In genomic region chr5:135357556-135357955, GRCm38 (mm10) we compare ENCODE assay signal across 13 mouse cellular contexts. TPM values are rescaled to one million over a fixed set of nuclear protein-coding genes. Genes with fewer than 3 reads are reported as not detected.
A peak's percentile ranks its signal among the peaks of the same experiment; 100 is the strongest.
DNase-seq lines count a peak whose midpoint lies in the region; ATAC-seq lines count a peak whose summit lies in the region.
"Had no signal": no experiment of that assay in that cellular context is flagged by ENCODE, and none has a peak within 500 bp of the region (broad histone marks: within the 10 kb centered on the region; RNA-seq: fewer than 3 reads in every experiment).

No protein-coding gene starts in this region.

- H3K4me2 ChIP-seq in kidney, embryonic 15.5 days: no peak overlapping the region
- no peak overlapping the region for H3K4me2 ChIP-seq in forebrain, embryonic 11.5 days (ENCODE audit: low read depth, low read length, severe bottlenecking)

- peak; percentile 45 for DNase-seq in kidney, postnatal 10 days
- DNase-seq in NIH3T3 (ENCODE audit: low read depth): peak; percentile 46
- peak; percentile 14 for DNase-seq in forelimb bud, embryonic 11.5 days (ENCODE audit: low read depth, low spot score)
- no peak for DNase-seq in right cerebral cortex, adult 18-20 months
- DNase-seq in forebrain, embryonic 11.5 days (ENCODE audit: low spot score): no peak
- no peak for DNase-seq in frontal cortex, postnatal 14 days (ENCODE audit: low spot score in 2 of 2)

- H3K9me3 ChIP-seq in kidney, embryonic 15.5 days (replicated peaks): 0 out of 2 replicates have a peak, but pooled peaks cover 3% of the 10 kb centered on the region
- 0 out of 2 replicates have a peak, but pooled peaks cover 2% of the 10 kb centered on the region for H3K9me3 ChIP-seq in forebrain, embryonic 11.5 days (ENCODE audit: control insufficient read depth, low read length)

- 88% methylated on average over 2 of the region's 2 CpGs for WGBS in kidney, embryonic 15.5 days
- WGBS in forebrain, embryonic 11.5 days: 96% methylated on average over 2 of the region's 2 CpGs

- H3K36me3 ChIP-seq in kidney, embryonic 15.5 days: no peaks in the 10 kb centered on the region
- H3K36me3 ChIP-seq in forebrain, embryonic 11.5 days (ENCODE audit: control insufficient read depth, insufficient read depth, low read length): no peaks in the 10 kb centered on the region

- H3K4me1 ChIP-seq in kidney, embryonic 15.5 days: no peaks in the 10 kb centered on the region
- no peaks in the 10 kb centered on the region for H3K4me1 ChIP-seq in forebrain, embryonic 11.5 days (replicated peaks; ENCODE audit: control insufficient read depth, insufficient read depth, low read length)

- no peak; the same call in 1 of the 2 replicates for ATAC-seq in kidney, embryonic 15.5 days (replicated peaks; ENCODE audit: low FRiP score)
- ATAC-seq in neutrophil, adult 5-6 weeks (ENCODE audit: extremely low read depth, insufficient number of reproducible peaks, low FRiP score, poor library complexity, severe bottlenecking): 0 out of 2 replicates have a peak, but pooled peaks have one; percentile 48
- no peak for ATAC-seq in forebrain, embryonic 11.5 days (replicated peaks; ENCODE audit: low FRiP score)
- ATAC-seq: Patski had no signal

- H3K4me3 ChIP-seq in kidney, embryonic 15.5 days (replicated peaks): no peak overlapping the region
- no peak overlapping the region for H3K4me3 ChIP-seq in forebrain, embryonic 11.5 days (ENCODE audit: low read depth, low read length)
- H3K4me3 ChIP-seq: erythroblast, embryonic 14.5 days had no signal

- peaks cover 16% of the 10 kb centered on the region for H3K27me3 ChIP-seq in kidney, embryonic 15.5 days
- no peaks in the 10 kb centered on the region for H3K27me3 ChIP-seq in forebrain, embryonic 11.5 days (ENCODE audit: control insufficient read depth, insufficient read depth, low read length)

- H3K27ac ChIP-seq in kidney, embryonic 15.5 days: no peak overlapping the region
- no peak overlapping the region for H3K27ac ChIP-seq in forebrain, embryonic 11.5 days (ENCODE audit: low read depth, low read length)

- no peak overlapping the region for H3K9ac ChIP-seq in kidney, embryonic 15.5 days
- H3K9ac ChIP-seq in forebrain, embryonic 11.5 days (ENCODE audit: low read length): no peak overlapping the region

RNA-seq across cellular contexts. Expression of gene Trim50, which starts 4.5 kb away (rescaled TPM):
- not detected in 2 replicates for polyA plus RNA-seq in kidney, embryonic 15.5 days (2015; fragmentation: Nextera tagmentation; extraction: Ambion mirVana)
- total RNA-seq in neutrophil, adult 5-6 weeks (2017): not detected in 2 replicates
- not detected in 2 replicates for polyA plus RNA-seq in forebrain, embryonic 11.5 days (2014; fragmentation: Nextera tagmentation; extraction: Ambion mirVana)
- total RNA-seq: hematopoietic stem cell, adult 5-6 weeks; left cerebral cortex, postnatal 25 days; megakaryocyte-erythroid progenitor cell, adult 5-6 weeks had no signal
- polyA plus RNA-seq: erythroblast, embryonic 14.5 days; Patski had no signal

RNA-seq across cellular contexts. Expression of gene Fkbp6, which starts 7.7 kb away (rescaled TPM):
- polyA plus RNA-seq in kidney, embryonic 15.5 days (2015; fragmentation: Nextera tagmentation; extraction: Ambion mirVana): not detected in 2 replicates
- not detected in 2 replicates for total RNA-seq in neutrophil, adult 5-6 weeks (2017)
- polyA plus RNA-seq in forebrain, embryonic 11.5 days (2014; fragmentation: Nextera tagmentation; extraction: Ambion mirVana): 0.15 TPM in 1 of 2 replicates, not detected in the other
- total RNA-seq: hematopoietic stem cell, adult 5-6 weeks had no signal
- polyA plus RNA-seq: erythroblast, embryonic 14.5 days; Patski had no signal

RNA-seq across cellular contexts. Expression of gene Nsun5, which starts 12.2 kb away (rescaled TPM):
- polyA plus RNA-seq in kidney, embryonic 15.5 days (2015; fragmentation: Nextera tagmentation; extraction: Ambion mirVana): 35.0 and 39.5 TPM in 2 replicates
- total RNA-seq in neutrophil, adult 5-6 weeks (2017): 11.9 and 14.4 TPM in 2 replicates
- 33.0 and 36.2 TPM in 2 replicates for polyA plus RNA-seq in forebrain, embryonic 11.5 days (2014; fragmentation: Nextera tagmentation; extraction: Ambion mirVana)

RNA-seq across cellular contexts. Expression of gene Pom121, which starts 36.8 kb away (rescaled TPM):
- polyA plus RNA-seq in kidney, embryonic 15.5 days (2015; fragmentation: Nextera tagmentation; extraction: Ambion mirVana): 14.0 and 14.7 TPM in 2 replicates
- total RNA-seq in neutrophil, adult 5-6 weeks (2017): 6.5 and 7.0 TPM in 2 replicates
- polyA plus RNA-seq in forebrain, embryonic 11.5 days (2014; fragmentation: Nextera tagmentation; extraction: Ambion mirVana): 27.2 and 30.2 TPM in 2 replicates

Comparison
In these comparisons a context has a peak if more than half of its experiments do, and no peak if none do; other contexts are left out.
1. DNase-seq: peak in kidney, postnatal 10 days (single experiment), NIH3T3 (single experiment) and forelimb bud, embryonic 11.5 days (single experiment); none in right cerebral cortex, adult 18-20 months (single experiment), forebrain, embryonic 11.5 days (single experiment) and frontal cortex, postnatal 14 days (0 of 2).